ENCODE assay signal across 17 mouse cellular contexts in the genomic region with DNA sequence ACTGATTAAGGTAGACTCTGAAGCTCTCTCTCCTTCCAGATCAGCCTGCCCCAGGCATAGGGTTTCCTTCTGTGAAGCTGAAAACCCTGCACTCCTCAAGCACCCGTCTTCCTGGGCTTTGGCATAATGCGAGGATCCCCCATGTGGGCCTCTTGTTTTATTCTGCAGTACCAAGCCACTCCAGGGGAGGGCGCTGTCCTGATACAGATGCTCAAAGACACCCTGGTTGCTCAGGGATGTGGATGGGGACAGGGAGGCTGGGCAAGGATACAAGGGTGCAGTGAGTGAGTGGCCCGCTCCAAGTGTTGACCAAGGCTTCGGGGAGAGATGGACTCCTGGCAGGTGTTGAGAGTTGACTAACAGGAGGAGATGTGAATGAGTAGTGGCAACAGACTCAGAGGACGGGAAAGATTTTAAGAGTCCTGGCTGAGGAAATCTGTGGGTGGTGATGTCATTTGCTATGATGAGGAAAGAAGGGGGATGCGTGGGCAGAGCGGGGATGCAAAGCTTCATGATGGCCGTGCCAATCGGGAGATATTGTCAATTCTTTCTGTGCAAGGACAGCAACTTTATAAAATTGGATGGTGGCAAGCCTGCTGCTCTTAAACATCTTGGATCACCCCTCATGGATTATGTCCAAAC.
DNase-seq lines count a peak whose midpoint lies in the region; ATAC-seq and TF ChIP-seq lines count a peak whose summit lies in the region.
"Had no signal": no experiment of that assay in that cellular context is flagged by ENCODE, and none has a peak within 500 bp of the region (broad histone marks: within the 10 kb centered on the region; RNA-seq: fewer than 3 reads in every experiment).

No protein-coding gene starts in this region.

- no peaks in the 10 kb centered on the region for H3K4me1 ChIP-seq in heart, adult 2 months (ENCODE audit: control insufficient read depth, insufficient read depth, low read length)
- H3K4me1 ChIP-seq in heart, embryonic 11.5 days (ENCODE audit: control insufficient read depth, insufficient read depth, low read length): peaks cover 16% of the 10 kb centered on the region

- intact Hi-C loops in heart, adult 2 months (cut with DNase I): no loop called here
- intact Hi-C loops in left cerebral cortex, postnatal 14 days (cut with DNase I): no loop called here
- intact Hi-C loops in left cerebral cortex, postnatal 4 days (cut with DNase I): no loop called here

- H3K27me3 ChIP-seq in heart, adult 2 months (ENCODE audit: control insufficient read depth, insufficient read depth, low read length): no peaks in the 10 kb centered on the region
- H3K27me3 ChIP-seq in heart, embryonic 11.5 days (ENCODE audit: control insufficient read depth, insufficient read depth, low read length): no peaks in the 10 kb centered on the region

- DNase-seq in heart, adult 2 months: no peak
- DNase-seq in left cerebral cortex, postnatal 14 days (ENCODE audit: low spot score in 2 of 2): peak; percentile 37 to 39
- no peak for DNase-seq in left cerebral cortex, postnatal 4 days
- peak; percentile 31 for DNase-seq in right cerebral cortex, postnatal 14 days
- no peak for DNase-seq in right cerebral cortex, postnatal 10 days (ENCODE audit: low spot score in 2 of 2)
- peak; percentile 50 for DNase-seq in testis, postnatal 10 days (ENCODE audit: low spot score)
- DNase-seq in heart, adult 18-20 months: no peak
- DNase-seq: adrenal gland, postnatal 25 days; B cell, adult 2 months; heart, postnatal 36 days; kidney, postnatal 25 days; lung, adult 18-20 months; thymus, adult 18-20 months had no signal

- 75% methylated on average over 10 of the region's 10 CpGs for WGBS in heart, adult 2 months
- 80% methylated on average over 10 of the region's 10 CpGs for WGBS in heart, embryonic 11.5 days (ENCODE audit: insufficient replicate concordance)

- no peaks in the 10 kb centered on the region for H3K36me3 ChIP-seq in heart, adult 2 months (ENCODE audit: control insufficient read depth, insufficient read depth, low read length)
- no peaks in the 10 kb centered on the region for H3K36me3 ChIP-seq in heart, embryonic 11.5 days (ENCODE audit: control insufficient read depth, insufficient read depth, low read length)
- H3K36me3 ChIP-seq: embryonic facial prominence, embryonic 13.5 days; forebrain, embryonic 10.5 days; heart, embryonic 10.5 days had no signal

- no peak for TF ChIP-seq POLR2A in heart, adult 2 months (IDR thresholded peaks at IDR 0.05; ENCODE audit: insufficient read depth, low read depth, low read length)

- no peak overlapping the region for H3K9ac ChIP-seq in heart, adult 2 months (ENCODE audit: low read depth, low read length)
- no peak overlapping the region for H3K9ac ChIP-seq in heart, embryonic 11.5 days (ENCODE audit: low read depth, low read length)
- H3K9ac ChIP-seq: embryonic facial prominence, embryonic 13.5 days had no signal

- H3K27ac ChIP-seq in heart, adult 2 months: no peak overlapping the region
- H3K27ac ChIP-seq in heart, embryonic 11.5 days (ENCODE audit: low read depth, low read length): no peak overlapping the region
- H3K27ac ChIP-seq: embryonic facial prominence, embryonic 13.5 days; forebrain, embryonic 10.5 days; heart, embryonic 10.5 days had no signal

- ATAC-seq in heart, embryonic 11.5 days (replicated peaks; ENCODE audit: insufficient number of reproducible peaks, low FRiP score, low TSS enrichment): no peak

- peaks cover 3% of the 10 kb centered on the region; the same call in 1 of the 2 replicates for H3K9me3 ChIP-seq in heart, embryonic 11.5 days (replicated peaks; ENCODE audit: control insufficient read depth, low read length)
- H3K9me3 ChIP-seq: embryonic facial prominence, embryonic 13.5 days had no signal

- no peak overlapping the region for H3K4me2 ChIP-seq in heart, embryonic 11.5 days
- H3K4me2 ChIP-seq: embryonic facial prominence, embryonic 13.5 days had no signal

- peak; percentile 29 for TF ChIP-seq CTCF in heart, adult 2 months (IDR thresholded peaks at IDR 0.05)

- H3K79me2 ChIP-seq in heart, adult 2 months (replicated peaks; ENCODE audit: control insufficient read depth, insufficient read depth, low read length): no peaks in the 10 kb centered on the region

- no peak overlapping the region for H3K4me3 ChIP-seq in heart, adult 2 months
- H3K4me3 ChIP-seq in heart, embryonic 11.5 days (ENCODE audit: low read depth, low read length): no peak overlapping the region
- H3K4me3 ChIP-seq: embryonic facial prominence, embryonic 13.5 days; forebrain, embryonic 10.5 days; heart, embryonic 10.5 days had no signal

- no peak for TF ChIP-seq EP300 in heart, adult 2 months (IDR thresholded peaks at IDR 0.05; ENCODE audit: insufficient read depth, low read depth, low read length)

Comparison
In these comparisons a context has a peak if more than half of its experiments do, and no peak if none do; other contexts are left out.
1. DNase-seq: peak in left cerebral cortex, postnatal 14 days (2 of 2), right cerebral cortex, postnatal 14 days (single experiment) and testis, postnatal 10 days (single experiment); none in heart, adult 2 months (0 of 2), left cerebral cortex, postnatal 4 days (single experiment), right cerebral cortex, postnatal 10 days (0 of 2) and heart, adult 18-20 months (0 of 2).